Mouse (Mus musculus) v-Abl transformed pro-B cells (cell line): ENCODE measurements around the gene Lrrc75a.

Experiments
- in situ Hi-C, 2 experiments: fragments of 400-800 bp; cut with MboI; formaldehyde crosslinking; loops; one replicate each; pipeline ENCODE4 v1.15.1; 2025; ENCODE audit not compliant: unreplicated experiment in 2 of 2

Gene Lrrc75a

GRCm38 (mm10) chr11:62647661-62648590 is at the start of gene Lrrc75a:
Lrrc75a (minus strand) TSS chr11:62648523.
- in situ Hi-C loops = loop anchor here in 1 of 2 experiments (5.0 kb wide), 1 partner anchor 36 kb away; no protein-coding TSS in a partner anchor

GRCm38 (mm10) chr11:62695126-62695525 is 46.8 kb upstream of the Lrrc75a start:
- in situ Hi-C loops = loop anchor here in 1 of 2 experiments (25.0 kb wide), 1 partner anchor 583 kb away; no protein-coding TSS in a partner anchor

- in situ Hi-C loops = loop anchor here in 1 of 2 experiments (25.0 kb wide), 1 partner anchor 581 kb away; no protein-coding TSS in a partner anchor
These were observed 45.2 kb upstream of the Lrrc75a start for GRCm38 (mm10) chr11:62693299-62694184.

- in situ Hi-C loops = loop anchor here in 1 of 2 experiments (25.0 kb wide), 1 partner anchor 579 kb away; no protein-coding TSS in a partner anchor
These were observed 43.3 kb upstream of the Lrrc75a start for GRCm38 (mm10) chr11:62691592-62691991.

- in situ Hi-C loops = loop anchor here (5.0 to 25.0 kb wide), 8 partner anchors 68 to 725 kb away; partner anchors contain the start of genes Specc1 (in 1 of the 2), Ttc19 (in 1 of the 2) and Zswim7 (in 1 of the 2)
These were observed 31.6 kb upstream of the Lrrc75a start for GRCm38 (mm10) chr11:62679954-62680353.

- in situ Hi-C loops = loop anchor here (5.0 to 25.0 kb wide), 8 partner anchors 67 to 724 kb away; partner anchors contain the start of genes Specc1 (in 1 of the 2), Ttc19 (in 1 of the 2) and Zswim7 (in 1 of the 2)
These were observed 30.5 kb upstream of the Lrrc75a start for GRCm38 (mm10) chr11:62678778-62679354.

- in situ Hi-C loops = loop anchor here (5.0 to 25.0 kb wide), 8 partner anchors 64 to 721 kb away; partner anchors contain the start of genes Specc1 (in 1 of the 2), Ttc19 (in 1 of the 2) and Zswim7 (in 1 of the 2)
These were observed 27.9 kb upstream of the Lrrc75a start for GRCm38 (mm10) chr11:62676290-62676596.

GRCm38 (mm10) chr11:62675480-62676289 is 27.4 kb upstream of the Lrrc75a start:
- in situ Hi-C loops = loop anchor here (5.0 to 25.0 kb wide), 8 partner anchors 63 to 721 kb away; partner anchors contain the start of genes Specc1 (in 1 of the 2), Ttc19 (in 1 of the 2) and Zswim7 (in 1 of the 2)

- in situ Hi-C loops = loop anchor here (10.0 kb wide), 6 partner anchors 175 to 715 kb away; partner anchors contain the start of genes Specc1 (in 1 of the 2), Ttc19 (in 1 of the 2) and Zswim7 (in 1 of the 2)
These were observed 21.7 kb upstream of the Lrrc75a start for GRCm38 (mm10) chr11:62670006-62670405.

GRCm38 (mm10) chr11:62669471-62669870 is 21.1 kb upstream of the Lrrc75a start:
- in situ Hi-C loops = no loop called here

GRCm38 (mm10) chr11:62668986-62669385 is 20.7 kb upstream of the Lrrc75a start:
- in situ Hi-C loops = no loop called here

GRCm38 (mm10) chr11:62664250-62664649 is 15.9 kb upstream of the Lrrc75a start:
- in situ Hi-C loops = no loop called here

- in situ Hi-C loops = no loop called here
These were observed 12.6 kb upstream of the Lrrc75a start for GRCm38 (mm10) chr11:62660885-62661284.

- in situ Hi-C loops = no loop called here
These were observed 3.8 kb upstream of the Lrrc75a start for GRCm38 (mm10) chr11:62652080-62652479.

- in situ Hi-C loops = no loop called here
These were observed 3.2 kb upstream of the Lrrc75a start for GRCm38 (mm10) chr11:62651563-62651962.

- in situ Hi-C loops = loop anchor here in 1 of 2 experiments (5.0 kb wide), 1 partner anchor 38 kb away; no protein-coding TSS in a partner anchor
These were observed 1.5 kb upstream of the Lrrc75a start for GRCm38 (mm10) chr11:62649803-62650202.

- in situ Hi-C loops = loop anchor here in 1 of 2 experiments (5.0 kb wide), 1 partner anchor 36 kb away; no protein-coding TSS in a partner anchor
These were observed 468 bp upstream of the Lrrc75a start, which contains the start of gene Mmgt2 for GRCm38 (mm10) chr11:62648591-62649391. Mmgt2 (plus strand) TSS chr11:62648664.
